Mouse (Mus musculus) stomach, embryonic 16.5 days (tissue): ENCODE measurements around the gene Mthfd1. TPM values are rescaled to one million over a fixed set of nuclear protein-coding genes. Genes with fewer than 3 reads are reported as not detected.

Experiments used
- ATAC-seq: fragments of 200-750 bp; cut with Nextera tagmentation; 2 replicates; pipeline ENCODE4 v1.8.0; 2017; ENCODE audit warnings: moderate number of reproducible peaks, moderate TSS enrichment; ENCODE audit not compliant: insufficient read depth, low FRiP score
- H3K27ac ChIP-seq: fragments of 300-500 bp; sonication (generic); 2 replicates; pipeline ENCODE4 v1.5.1; 2014; ENCODE audit warnings: low read length
- H3K27me3 ChIP-seq: fragments of 300-500 bp; sonication (generic); 2 replicates; pipeline ENCODE4 v1.6.1; 2014; ENCODE audit warnings: low read length, control low read depth, mixed read lengths; ENCODE audit not compliant: control insufficient read depth, insufficient read depth
- H3K36me3 ChIP-seq: fragments of 300-500 bp; sonication (generic); 2 replicates; pipeline ENCODE4 v1.6.1; 2014; ENCODE audit warnings: low read length; ENCODE audit not compliant: control insufficient read depth, insufficient read depth
- H3K4me1 ChIP-seq: fragments of 300-500 bp; sonication (generic); 2 replicates; pipeline ENCODE4 v1.6.1; 2014; ENCODE audit warnings: low read length, control low read depth, mixed read lengths; ENCODE audit not compliant: control insufficient read depth, insufficient read depth
- H3K4me2 ChIP-seq: fragments of 300-500 bp; sonication (generic); 2 replicates; pipeline ENCODE4 v1.6.1; 2014; ENCODE audit warnings: low read depth, low read length, mixed read lengths
- H3K4me3 ChIP-seq: fragments of 300-500 bp; sonication (generic); replicated peaks from 2 replicates; pipeline ENCODE4 v1.5.1; 2014; ENCODE audit warnings: mild to moderate bottlenecking, low read length
- H3K9ac ChIP-seq: fragments of 300-500 bp; sonication (generic); 2 replicates; pipeline ENCODE4 v1.6.1; 2014; ENCODE audit warnings: low read length
- H3K9me3 ChIP-seq: fragments of 300-500 bp; sonication (generic); replicated peaks from 2 replicates; pipeline ENCODE4 v1.6.1; 2016; ENCODE audit warnings: low read length, control low read depth; ENCODE audit not compliant: control insufficient read depth
- WGBS: fragments of 180-500 bp; shearing (Covaris S2); extraction: QIAGEN DNeasy Blood & Tissue Kit; methylation state at CpG from one replicate; pipeline ENCODE4 v1.1.7; 2014; 5-methylcytosine and 5-hydroxymethylcytosine counted together
- polyA plus RNA-seq: library from polyadenylated mRNA; unstranded; fragments of >200 nt; fragmentation: Nextera tagmentation; extraction: Ambion mirVana; gene quantifications from 2 replicates; pipeline ENCODE4 v1.2.1, GENCODE M21; 2015

The Mthfd1 gene
- polyA plus RNA-seq, 1 experiment from 2014 or later: 82.4 TPM

DNA sequence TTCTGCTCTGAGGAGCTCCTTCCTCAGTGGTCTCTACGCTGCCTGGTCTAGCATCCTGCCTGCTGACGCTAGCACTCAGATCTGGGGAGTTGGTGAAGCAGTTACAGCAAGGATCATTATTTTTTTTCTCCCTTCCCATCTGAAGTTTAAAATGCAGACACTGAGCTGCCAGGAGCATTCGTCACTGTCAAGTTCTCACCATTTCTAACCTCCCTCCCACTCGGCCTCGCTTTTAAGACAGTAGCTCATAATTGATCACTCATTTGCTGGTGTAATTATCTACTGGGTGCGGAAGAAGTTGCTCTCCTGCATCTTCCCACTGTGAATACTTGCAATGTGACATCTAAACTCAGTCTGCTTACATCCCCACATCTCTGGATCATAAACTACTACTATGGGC is 30.3 kb downstream of the Mthfd1 start:
- Histone ChIP-seq H3K27ac (no peak overlapping the region), H3K4me1 (no peaks in the 10 kb centered on the region), H3K36me3 (no peaks in the 10 kb centered on the region), H3K4me3 (no peak overlapping the region), H3K27me3 (no peaks in the 10 kb centered on the region), H3K9ac (no peak overlapping the region), H3K4me2 (no peak overlapping the region), H3K9me3 (no peaks in the 10 kb centered on the region)
- ATAC-seq: no peak
- WGBS: 66% methylated on average over 6 of the region's 6 CpGs

DNA sequence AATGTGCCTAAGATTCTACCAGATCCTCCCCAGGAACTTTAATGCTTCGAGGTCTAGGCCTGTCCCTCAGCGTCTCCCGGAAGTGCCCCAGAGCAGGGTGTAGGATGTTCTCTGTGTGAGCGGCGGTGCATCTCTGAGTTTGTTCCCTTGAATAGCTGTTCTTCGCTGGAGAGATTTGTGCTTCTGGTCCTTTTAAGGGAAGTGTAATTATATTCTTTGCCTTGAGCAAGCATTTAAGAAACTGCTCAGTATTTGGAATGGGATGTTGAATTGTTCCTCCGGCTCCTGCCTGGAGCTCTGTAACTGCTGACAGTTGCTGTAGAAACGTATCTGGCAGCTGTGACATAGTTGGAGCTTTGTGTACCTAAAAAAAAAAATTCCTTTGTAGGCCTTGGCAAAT is 32.9 kb downstream of the Mthfd1 start:
- no peak overlapping the region for H3K4me3 ChIP-seq
- 71% methylated on average over 8 of the region's 8 CpGs for WGBS
- no peaks in the 10 kb centered on the region for H3K27me3 ChIP-seq

DNA sequence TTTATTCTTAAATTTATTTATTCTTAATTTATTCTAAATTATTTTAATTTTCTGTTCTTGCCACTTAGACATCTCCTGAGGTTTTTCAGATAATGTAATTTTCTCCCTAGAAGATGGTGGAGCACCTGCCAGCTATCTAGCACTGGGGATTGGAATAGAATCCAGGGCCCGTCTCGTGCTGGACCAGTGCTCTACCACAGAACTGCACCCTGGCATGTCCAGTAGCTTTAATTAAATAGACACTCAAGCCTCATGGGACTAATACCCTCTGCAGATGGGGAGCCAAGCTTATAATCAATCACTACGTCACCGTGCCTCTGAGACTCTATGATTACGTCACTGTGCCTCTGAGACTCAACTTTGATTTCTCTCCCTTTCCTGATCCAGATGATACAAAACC is 33.4 kb downstream of the Mthfd1 start:
- no peaks in the 10 kb centered on the region for H3K9me3 ChIP-seq
- H3K9ac ChIP-seq: no peak overlapping the region
- whole genome bisulfite sequencing: 78% methylated on average over 5 of the region's 5 CpGs
- H3K27me3 ChIP-seq: no peaks in the 10 kb centered on the region
- H3K4me2 ChIP-seq: no peak overlapping the region
- no peak overlapping the region for H3K4me3 ChIP-seq
- H3K36me3 ChIP-seq: peaks cover 4% of the 10 kb centered on the region; the same call in 1 of the 2 replicates
- H3K27ac ChIP-seq: no peak overlapping the region
- H3K4me1 ChIP-seq: no peaks in the 10 kb centered on the region
- ATAC-seq: no peak

More for the DNA sequence above, 32.9 kb downstream of the Mthfd1 start:
- H3K27ac ChIP-seq: 0 out of 2 replicates have a peak overlapping the region, but pooled peaks have one; percentile 6
- H3K4me2 ChIP-seq: no peak overlapping the region
- no peaks in the 10 kb centered on the region for H3K9me3 ChIP-seq
- no peak overlapping the region for H3K9ac ChIP-seq
- no peaks in the 10 kb centered on the region for H3K4me1 ChIP-seq
- H3K36me3 ChIP-seq: peaks cover 4% of the 10 kb centered on the region; the same call in 1 of the 2 replicates
- no peak for ATAC-seq

DNA sequence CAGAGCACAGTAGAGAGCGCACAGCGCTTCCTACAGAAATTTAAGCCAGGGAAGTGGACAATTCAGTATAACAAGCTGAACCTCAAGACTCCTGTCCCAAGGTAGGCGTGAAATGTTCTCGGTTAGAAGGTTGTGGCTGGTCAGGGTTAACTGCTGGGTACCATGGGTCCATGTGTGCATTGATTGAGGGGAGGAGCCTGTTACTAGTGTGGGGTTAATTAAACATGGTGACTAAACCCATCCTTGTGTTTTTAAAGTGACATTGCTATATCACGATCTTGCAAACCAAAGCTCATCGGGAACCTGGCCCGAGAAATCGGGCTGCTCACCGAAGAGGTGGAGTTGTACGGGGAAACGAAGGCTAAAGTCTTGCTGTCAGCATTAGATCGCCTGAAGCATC is 34.3 kb downstream of the Mthfd1 start:
- no peak for ATAC-seq
- Histone ChIP-seq H3K27ac (no peak overlapping the region), H3K9ac (no peak overlapping the region), H3K27me3 (no peaks in the 10 kb centered on the region), H3K4me2 (no peak overlapping the region), H3K9me3 (no peaks in the 10 kb centered on the region), H3K36me3 (peaks cover 4% of the 10 kb centered on the region; the same call in 1 of the 2 replicates), H3K4me1 (no peaks in the 10 kb centered on the region), H3K4me3 (no peak overlapping the region)
- WGBS: 90% methylated on average over 12 of the region's 12 CpGs

DNA sequence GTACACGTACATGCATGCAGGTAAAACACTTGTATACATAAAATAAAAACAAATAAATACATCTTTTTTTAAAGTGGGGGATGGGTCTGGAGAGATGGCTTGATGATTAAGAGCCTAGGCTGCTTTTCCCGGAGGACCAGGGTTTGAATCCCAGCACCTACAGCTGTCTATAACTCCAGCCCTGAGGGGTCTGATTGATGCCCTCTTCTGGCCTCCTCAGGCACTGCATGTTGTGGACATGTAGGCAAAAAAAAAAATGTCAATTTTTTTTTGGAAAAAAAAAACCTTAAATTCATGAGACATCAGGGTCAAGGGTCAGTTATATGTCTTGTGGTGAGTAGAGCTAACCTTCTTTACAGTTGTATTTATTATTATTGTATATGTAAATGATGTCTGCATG is 35.2 kb downstream of the Mthfd1 start:
- H3K9ac ChIP-seq: no peak overlapping the region
- no peaks in the 10 kb centered on the region for H3K4me1 ChIP-seq
- no peak overlapping the region for H3K4me3 ChIP-seq
- no peak overlapping the region for H3K4me2 ChIP-seq
- H3K27ac ChIP-seq: no peak overlapping the region
- H3K9me3 ChIP-seq: no peaks in the 10 kb centered on the region
- H3K36me3 ChIP-seq: peaks cover 4% of the 10 kb centered on the region; the same call in 1 of the 2 replicates
- WGBS: 96% methylated on average over 2 of the region's 2 CpGs
- H3K27me3 ChIP-seq: no peaks in the 10 kb centered on the region
- no peak for ATAC-seq

DNA sequence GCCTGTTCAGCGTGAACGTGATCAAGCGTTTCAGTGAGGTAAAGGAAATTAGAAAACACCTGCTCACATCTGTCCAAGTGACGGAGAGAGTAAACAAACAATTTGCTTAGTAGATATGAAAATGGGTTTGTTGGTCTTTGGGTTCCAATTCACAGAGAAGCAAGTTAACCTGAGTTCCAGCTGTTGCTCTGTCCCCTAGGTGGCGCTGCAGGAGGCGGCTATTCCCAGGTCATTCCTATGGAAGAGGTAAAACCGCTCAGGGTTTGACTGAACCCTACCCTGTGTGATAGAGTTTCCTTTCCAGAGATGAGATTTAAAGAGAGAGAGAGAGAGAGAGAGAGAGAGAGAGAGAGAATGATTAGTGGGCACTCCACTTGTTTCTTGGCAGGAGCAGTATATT is 38.1 kb downstream of the Mthfd1 start:
- no peak overlapping the region for H3K27ac ChIP-seq
- H3K4me2 ChIP-seq: no peak overlapping the region
- H3K36me3 ChIP-seq: peaks cover 10% of the 10 kb centered on the region; the same call in 1 of the 2 replicates
- no peaks in the 10 kb centered on the region for H3K9me3 ChIP-seq
- H3K9ac ChIP-seq: no peak overlapping the region
- ATAC-seq: no peak
- no peaks in the 10 kb centered on the region for H3K27me3 ChIP-seq
- no peak overlapping the region for H3K4me3 ChIP-seq
- no peaks in the 10 kb centered on the region for H3K4me1 ChIP-seq
- WGBS: 53% methylated on average over 7 of the region's 7 CpGs

DNA sequence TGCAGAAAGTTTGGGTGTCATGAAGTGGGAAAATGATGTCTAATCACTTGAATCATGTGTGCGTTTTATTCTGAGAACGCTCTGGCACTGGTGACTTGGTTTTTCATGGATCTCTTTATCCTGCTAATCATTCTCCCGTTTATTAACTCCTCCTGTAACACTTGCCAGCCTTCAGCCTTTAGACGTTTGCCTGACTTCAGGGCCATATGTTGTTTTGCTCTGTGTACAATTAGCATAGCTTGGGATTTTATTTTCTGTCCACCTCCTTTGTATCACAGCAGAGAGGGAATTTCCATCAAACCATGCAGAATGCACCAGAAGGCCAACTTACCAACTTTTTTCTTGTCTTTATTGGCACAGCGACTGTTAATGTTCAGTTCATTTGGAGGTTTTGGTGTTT is 42.7 kb downstream of the Mthfd1 start:
- 90% methylated on average over 5 of the region's 5 CpGs for WGBS
- no peak overlapping the region for H3K4me3 ChIP-seq
- H3K9ac ChIP-seq: no peak overlapping the region
- no peaks in the 10 kb centered on the region for H3K4me1 ChIP-seq
- H3K9me3 ChIP-seq: no peaks in the 10 kb centered on the region
- H3K36me3 ChIP-seq: peaks cover 13% of the 10 kb centered on the region; the same call in 1 of the 2 replicates
- no peak overlapping the region for H3K4me2 ChIP-seq
- no peaks in the 10 kb centered on the region for H3K27me3 ChIP-seq
- no peak overlapping the region for H3K27ac ChIP-seq
- ATAC-seq: no peak

DNA sequence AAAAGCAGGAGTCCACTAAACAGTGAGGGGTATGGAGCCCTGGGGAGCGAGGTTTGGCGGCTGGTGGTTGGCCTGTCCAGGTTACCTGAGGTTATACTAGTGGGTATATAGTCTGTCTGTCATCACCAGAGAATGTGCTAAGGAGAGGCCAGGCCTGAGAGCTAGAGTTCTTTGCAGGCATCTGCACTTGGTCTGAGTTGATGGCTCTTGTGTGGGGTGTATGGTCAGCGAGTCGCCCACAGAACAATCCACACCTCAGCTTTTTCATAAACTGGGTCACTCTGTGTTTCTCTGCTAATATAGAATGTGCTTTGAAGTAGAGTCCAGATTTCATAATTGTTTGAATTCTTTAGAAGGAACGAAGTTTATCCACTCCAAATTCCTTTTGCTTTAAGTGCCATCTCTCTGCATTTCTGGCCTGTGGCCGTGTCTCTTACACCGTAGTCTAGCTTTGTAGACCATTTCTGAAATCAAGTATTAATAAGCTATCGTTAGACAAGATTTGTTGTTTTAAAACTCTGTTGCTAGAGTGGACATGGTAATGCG is 44.3 kb downstream of the Mthfd1 start:
- Histone ChIP-seq H3K9me3 (no peaks in the 10 kb centered on the region), H3K27ac (no peak overlapping the region), H3K4me1 (no peaks in the 10 kb centered on the region), H3K36me3 (peaks cover 17% of the 10 kb centered on the region; the same call in 1 of the 2 replicates), H3K9ac (no peak overlapping the region), H3K4me3 (no peak overlapping the region), H3K27me3 (no peaks in the 10 kb centered on the region), H3K4me2 (no peak overlapping the region)
- no peak for ATAC-seq
- 88% methylated on average over 9 of the region's 9 CpGs for WGBS

DNA sequence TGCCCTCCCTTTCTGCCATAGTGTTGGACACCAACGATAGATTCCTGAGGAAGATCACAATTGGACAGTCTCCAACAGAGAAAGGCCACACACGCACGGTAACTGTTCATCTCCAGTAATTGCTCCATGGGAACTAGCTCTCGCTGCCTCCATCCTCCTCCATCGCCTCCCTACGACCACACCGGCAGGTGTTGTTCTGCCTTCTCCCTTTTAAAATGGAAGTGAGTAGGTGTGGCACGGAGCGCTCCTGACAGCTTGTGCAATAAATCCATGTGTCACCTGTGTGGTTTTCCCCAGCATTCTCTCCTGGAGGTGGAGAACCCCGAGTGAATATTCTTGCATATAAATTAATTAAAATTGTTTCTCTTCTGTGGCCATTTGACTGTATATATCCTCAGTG is 45.3 kb downstream of the Mthfd1 start:
- no peak for ATAC-seq
- Histone ChIP-seq H3K9ac (no peak overlapping the region), H3K9me3 (no peaks in the 10 kb centered on the region), H3K4me1 (no peaks in the 10 kb centered on the region), H3K36me3 (peaks cover 17% of the 10 kb centered on the region; the same call in 1 of the 2 replicates), H3K4me2 (no peak overlapping the region), H3K27ac (no peak overlapping the region), H3K27me3 (no peaks in the 10 kb centered on the region), H3K4me3 (no peak overlapping the region)
- WGBS: 87% methylated on average over 10 of the region's 10 CpGs
